Mouse (Mus musculus) adrenal gland, adult 8-10 months (tissue): Measurements from ENCODE around the gene Rbmx2. TPM values are rescaled to one million over a fixed set of nuclear protein-coding genes. Genes with fewer than 3 reads are reported as not detected.

ENCODE experiments used
- DNase-seq: peaks from one replicate; pipeline ENCODE4 v3.0.0; 2022
- total RNA-seq, 4 experiments: library from RNA; stranded (reverse); gene quantifications; 2 replicates each; pipeline ENCODE4 v1.2.4; 2022

Rbmx2 gene
- 1 to 10 TPM; 2.0 to 3.7 (median 3.5) TPM for total RNA-seq

DNA sequence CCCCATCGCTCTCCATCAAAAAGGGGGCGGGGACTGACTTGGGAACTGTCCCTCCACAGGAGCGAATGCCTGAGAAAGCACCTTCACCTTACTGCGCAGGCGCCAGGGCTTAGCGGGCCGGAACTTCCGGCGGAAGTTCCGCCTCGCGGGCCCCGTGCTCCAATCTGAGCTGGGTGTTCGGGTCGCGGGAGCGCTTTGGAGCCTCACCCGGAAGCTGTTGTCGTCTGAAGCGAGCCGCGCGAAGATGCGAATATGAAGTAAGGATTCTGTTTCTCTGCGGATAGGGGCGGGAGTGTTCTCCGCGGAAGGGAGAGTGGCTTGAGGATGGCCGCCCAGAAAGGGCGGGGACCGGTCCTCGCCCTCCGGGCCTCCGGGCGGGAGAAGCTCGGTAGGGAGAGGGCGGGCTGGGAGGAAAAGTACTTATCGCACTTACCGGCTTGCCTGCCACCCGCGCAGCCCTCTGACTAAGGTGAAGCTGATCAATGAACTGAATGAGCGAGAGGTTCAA, at the start of gene Rbmx2:
Gene Rbmx2 (plus strand): TSS at position 141 of the 508 bp plus-strand sequence.
- peak; percentile 86 for DNase-seq

DNA sequence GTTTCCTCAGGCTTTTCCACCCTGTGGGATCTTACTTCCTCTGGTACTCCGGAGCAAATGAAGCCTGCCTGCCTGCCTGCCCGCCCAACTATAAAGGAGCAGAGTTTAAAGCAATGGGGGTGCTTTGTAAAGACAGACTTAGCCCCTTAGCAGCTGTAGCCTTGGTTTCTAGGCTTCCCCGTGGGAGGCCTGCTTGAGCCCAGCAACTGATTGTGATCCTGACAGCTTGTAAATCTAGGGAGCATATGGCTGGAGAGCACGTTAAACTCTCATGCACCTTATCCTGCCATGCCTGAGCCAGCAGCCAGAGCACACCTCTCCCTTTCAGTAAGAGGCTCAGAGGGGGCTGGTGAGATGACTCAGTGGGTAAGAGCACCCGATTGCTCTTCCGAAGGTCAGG, 28.0 kb upstream of the Rbmx2 start:
- no peak for DNase-seq

DNA sequence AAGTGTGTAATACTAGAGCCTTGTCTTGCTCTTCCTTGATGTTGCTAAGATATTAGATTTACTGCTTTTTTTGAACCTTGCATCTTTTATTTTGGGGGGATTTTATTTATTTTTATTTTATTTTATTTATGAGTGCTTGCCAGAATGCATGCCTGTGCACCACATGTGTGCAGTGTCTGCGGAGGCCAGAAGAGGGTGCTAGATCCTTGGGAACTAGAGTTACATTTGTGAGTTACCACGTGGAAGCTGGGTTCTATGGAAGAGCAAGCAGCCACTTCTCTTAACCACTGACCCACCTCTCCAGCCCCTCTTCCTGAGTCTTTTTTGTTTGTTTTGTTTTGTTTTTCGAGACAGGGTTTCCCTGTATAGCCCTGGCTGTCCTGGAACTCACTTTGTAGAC, 25.2 kb upstream of the Rbmx2 start:
- no peak for DNase-seq

DNA sequence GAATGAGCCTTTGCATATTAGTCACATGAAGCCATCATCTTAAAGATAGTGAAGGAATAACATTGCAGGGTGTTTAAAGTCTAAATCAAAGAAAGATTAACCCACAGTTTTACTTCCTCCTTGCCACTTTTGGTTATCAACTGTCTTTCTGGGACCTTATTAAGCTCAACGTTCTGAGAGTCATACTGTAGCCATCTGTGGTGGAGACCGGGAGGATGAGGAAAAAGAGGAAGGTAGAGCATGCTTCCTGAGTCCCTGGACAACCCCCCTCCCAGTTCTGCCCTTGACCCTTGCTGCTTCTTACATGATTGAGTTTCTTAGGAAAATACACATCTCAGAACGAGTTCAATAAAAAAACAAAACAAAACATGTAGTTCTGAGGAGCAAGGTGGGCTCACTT, 23.1 kb upstream of the Rbmx2 start:
- no peak for DNase-seq

DNA sequence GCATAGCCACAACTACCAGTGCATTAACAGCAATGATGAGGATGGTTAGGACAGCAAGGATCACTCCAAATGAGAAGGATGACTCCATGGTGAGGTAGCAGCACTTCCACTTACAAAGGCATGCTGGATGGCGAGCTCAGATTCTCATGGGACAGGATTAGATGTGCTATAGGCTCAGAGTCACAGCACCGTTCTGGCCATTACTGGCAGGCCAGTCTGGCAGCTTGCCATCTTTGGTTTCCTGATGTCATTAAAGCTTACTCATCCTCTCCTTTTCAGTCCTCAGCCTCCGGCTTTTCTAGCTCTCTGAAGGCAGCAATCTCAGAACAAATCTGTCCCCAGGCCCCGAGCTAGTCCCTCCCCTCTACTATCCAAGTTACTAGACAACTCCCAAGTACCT, 20.6 kb upstream of the Rbmx2 start, which contains the start of gene Gpr119:
Gene Gpr119 (minus strand): TSS at position 308 of the 400 bp plus-strand sequence.
- peak; percentile 42 for DNase-seq

DNA sequence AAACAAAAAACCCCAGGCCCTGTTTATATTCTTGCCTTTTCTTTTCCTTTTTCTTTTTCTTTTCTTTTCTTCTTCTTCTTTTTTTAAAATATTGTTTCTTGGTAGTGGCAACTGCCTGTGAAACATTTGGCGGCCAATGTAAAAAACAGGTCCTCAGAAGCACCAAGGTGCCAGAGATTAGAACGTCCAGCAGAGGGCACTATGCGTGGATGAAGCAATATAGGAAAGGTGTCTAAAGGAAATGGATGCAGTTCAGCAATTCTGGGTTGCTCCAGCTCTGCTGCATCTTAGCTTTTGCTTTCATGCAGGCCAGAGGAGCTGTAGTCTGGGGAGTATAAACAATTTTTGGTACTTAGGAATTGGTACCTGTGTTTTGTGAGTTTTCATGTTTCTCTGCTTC, 11.4 kb upstream of the Rbmx2 start:
- no peak for DNase-seq

DNA sequence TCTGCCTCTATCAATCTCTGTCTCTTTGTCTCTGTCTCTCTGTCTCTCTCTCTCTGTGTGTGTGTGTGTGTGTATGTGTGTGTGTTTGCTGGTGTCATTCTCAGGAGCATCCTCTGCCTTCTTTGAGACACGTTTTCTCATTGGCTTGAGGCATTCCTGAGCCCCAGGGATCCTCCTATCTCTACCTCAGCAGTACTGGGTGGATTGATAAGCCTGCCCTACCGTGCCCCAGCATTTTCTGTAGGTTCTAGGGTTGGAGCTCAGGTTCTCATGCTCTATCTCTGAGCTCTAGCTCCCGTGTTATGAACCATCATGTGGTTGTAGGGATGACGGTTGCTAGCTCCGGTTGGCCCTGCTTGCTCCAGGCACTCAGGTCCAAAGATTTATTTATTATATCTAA, 10.9 kb upstream of the Rbmx2 start:
- DNase-seq, result no peak

DNA sequence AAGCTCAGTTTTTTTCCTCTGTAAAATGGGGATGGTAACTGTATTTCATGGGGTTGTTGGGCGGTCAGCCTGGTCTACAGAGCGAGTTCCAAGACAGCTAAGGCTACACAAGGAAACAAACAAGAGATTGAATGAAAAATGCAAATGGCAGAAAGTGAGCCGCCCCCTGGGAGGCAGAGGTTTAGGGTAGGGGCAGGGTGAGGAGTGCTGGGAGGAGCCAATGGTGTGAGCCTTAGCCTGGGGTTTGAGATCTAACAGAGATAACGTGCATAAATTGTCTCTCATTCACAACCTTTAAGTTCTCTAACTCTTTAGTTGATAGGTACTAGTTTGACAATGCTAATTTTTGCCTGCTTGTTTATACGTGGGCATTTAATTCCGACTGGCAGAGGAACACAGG, 344 bp upstream of the Rbmx2 start:
- no peak for DNase-seq

DNA sequence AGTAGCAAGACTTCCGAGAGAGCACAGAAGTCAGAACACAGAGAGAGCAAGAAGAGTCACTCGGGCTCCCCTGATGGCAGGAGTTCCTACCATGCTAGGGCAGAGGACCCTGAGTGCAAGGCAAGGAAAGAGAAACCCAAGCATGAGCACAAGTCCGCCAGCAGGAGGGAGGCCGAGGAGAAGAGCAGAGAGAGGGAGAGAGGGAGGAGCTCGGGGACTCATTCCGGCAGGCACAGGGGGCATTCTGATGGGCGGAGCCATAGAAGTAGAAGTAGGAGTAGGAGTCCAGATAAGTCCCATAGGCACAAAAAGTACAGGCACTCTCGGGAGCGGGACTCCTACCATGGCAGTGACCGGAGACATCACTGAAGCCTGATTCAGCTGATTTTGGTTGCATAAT, 14.9 kb downstream of the Rbmx2 start:
- DNase-seq, result no peak

DNA sequence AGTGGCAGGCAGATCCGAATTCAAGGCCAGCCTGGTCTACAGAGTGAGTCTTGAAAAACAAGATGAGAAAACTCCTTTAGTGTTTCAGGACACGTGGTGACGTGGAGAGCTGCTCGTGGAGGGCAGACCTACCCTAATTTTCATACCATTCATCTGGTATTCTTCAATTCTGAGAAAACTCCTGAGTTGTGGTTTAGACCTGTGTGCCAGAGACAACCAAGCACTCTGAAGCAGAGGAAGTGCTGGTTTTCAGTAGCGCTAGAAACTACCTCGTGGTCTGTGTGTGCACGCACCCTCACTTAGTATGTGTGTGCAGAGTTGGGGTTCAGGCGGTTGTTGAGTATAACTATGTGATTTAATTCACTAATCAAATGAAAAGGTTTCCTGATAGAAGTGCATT, 18.0 kb downstream of the Rbmx2 start:
- no peak for DNase-seq

DNA sequence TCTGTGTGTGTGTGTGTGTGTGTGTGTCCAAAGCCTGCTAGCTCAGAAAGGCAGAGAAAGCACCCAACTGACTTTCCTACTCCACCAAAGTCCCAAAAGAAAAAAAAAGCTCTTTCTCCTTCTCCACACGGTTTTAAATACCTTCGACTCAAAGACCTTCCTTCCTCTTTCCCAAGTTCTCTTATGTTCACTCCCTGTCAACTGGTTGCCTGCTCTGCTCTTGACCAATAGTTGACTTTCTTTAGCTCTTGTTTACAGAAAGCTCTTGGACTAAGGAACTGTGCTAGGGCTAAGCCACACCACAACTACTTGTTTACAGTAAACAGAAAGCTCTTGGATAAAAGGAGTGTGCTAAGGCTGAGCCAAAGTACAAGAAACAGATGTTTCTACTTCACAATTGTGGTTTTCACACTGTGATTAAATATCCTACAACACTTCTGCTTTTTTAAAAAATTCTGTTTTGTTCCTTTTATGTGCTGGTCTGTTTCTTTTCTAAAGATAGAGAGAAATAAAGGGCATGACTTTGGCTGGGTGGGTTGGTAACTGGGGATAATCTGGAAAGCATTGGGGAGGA, 60.0 kb downstream of the Rbmx2 start:
- DNase-seq, result no peak

Other genes starting within 250 kb of the Rbmx2 start
- 10 to 100 TPM; 11.1 to 18.4 (median 13.9) TPM for gene Elf4, start 231.9 kb upstream of the Rbmx2 start, total RNA-seq
- 100 to 1,000 TPM; 126 to 260 (median 176) TPM for gene Aifm1, start 181.4 kb upstream of the Rbmx2 start, total RNA-seq
- gene Rab33a, start 175.7 kb upstream of the Rbmx2 start, total RNA-seq, result 10 to 100 TPM in 2 of 4 experiments, 1 to 10 TPM in 2; 7.6 to 49.6 (median 21.5) TPM
- gene Zfp280c, start 100.5 kb upstream of the Rbmx2 start, total RNA-seq, result 10 to 100 TPM in 3 of 4 experiments, 1 to 10 TPM in 1; 9.8 to 17.7 (median 13.4) TPM
- 10 to 100 TPM; 15.3 to 17.2 (median 16.2) TPM for gene Slc25a14, start 71.6 kb upstream of the Rbmx2 start, total RNA-seq
- gene Gpr119, start 20.5 kb upstream of the Rbmx2 start, total RNA-seq, result under 1 TPM in 1 of 4 experiments, not detected in 3; 0.31 TPM
- gene Gm595, start 182.7 kb downstream of the Rbmx2 start, total RNA-seq, result under 1 TPM in 1 of 4 experiments, not detected in 3; 0.15 TPM